Mouse (Mus musculus) ovary, postnatal 14 days (tissue): Measurements from ENCODE around the gene Mslnl.

ENCODE experiments used
- DNase-seq: peaks from one replicate; pipeline ENCODE4 v3.0.0; 2022; ENCODE audit warnings: low spot score

Gene Mslnl

GRCm38 (mm10) chr17:25786280-25786679 is 50.4 kb downstream of the Mslnl start, which contains the start of gene Ccdc78:
Ccdc78 (plus strand) TSS chr17:25786580.
- no peak for DNase-seq

DNA sequence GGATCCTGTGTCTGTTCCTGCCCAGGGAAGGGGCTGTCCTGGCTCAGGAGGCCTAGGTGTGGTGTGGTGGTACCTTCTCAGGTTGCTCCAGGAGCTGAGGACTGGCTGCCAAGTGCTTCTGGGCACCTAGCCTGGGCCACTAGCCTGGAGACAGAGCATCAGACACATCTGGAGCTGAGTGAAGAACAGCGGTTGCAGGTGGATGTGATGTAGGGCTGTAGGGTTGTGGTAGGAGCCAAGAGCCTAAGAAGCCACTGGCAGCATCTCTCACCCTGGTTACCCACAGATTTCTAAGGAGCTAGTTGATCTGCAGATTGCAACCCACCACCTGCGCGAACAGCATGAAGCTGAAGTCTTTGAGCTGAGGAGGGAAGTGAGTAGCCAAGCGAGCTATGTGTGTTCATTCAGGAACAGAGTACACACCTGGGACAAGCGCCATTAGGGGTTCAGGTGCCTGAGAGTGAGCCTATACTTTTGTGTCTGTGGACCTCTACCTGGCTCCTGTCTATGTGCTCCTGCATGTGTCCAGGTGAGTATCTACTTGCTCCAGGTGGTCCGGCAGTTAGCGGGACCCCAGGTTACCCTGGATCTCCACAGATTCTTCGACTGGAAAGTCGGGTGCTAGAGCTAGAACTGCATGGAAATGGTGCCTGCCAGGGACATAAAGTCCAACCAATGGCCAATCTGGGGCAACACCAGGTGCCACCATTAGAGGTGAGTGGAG is 51.1 kb downstream of the Mslnl start:
- DNase-seq, result no peak

- no peak for DNase-seq
These were observed 55.5 kb downstream of the Mslnl start for GRCm38 (mm10) chr17:25791320-25791842.

- DNase-seq, result peak; percentile 88
These were observed 56.1 kb downstream of the Mslnl start for GRCm38 (mm10) chr17:25791843-25792527.

- peak; percentile 62 for DNase-seq
These were observed 56.8 kb downstream of the Mslnl start, which contains the start of gene Fam173a for GRCm38 (mm10) chr17:25792615-25793014. Fam173a (minus strand) TSS chr17:25792901.

DNA sequence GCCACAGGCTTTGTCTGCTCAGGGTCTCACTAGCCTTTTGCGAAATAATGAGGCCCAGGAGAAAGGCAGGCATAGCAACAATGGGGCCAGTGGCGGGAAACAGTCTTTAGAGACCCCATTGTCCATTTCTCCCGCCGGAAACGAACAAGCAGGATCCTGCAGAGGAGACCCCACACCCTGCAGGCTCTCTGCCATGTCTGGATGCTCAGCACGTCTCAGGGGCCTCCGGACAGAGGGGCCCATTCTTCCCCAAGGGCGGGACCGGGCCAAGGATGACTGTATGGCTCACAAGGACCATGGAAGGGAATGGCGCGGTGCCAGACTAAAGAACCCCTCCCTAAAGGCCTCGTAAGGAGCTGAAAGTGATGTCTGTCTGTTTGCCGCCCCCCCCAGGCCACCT is 58.4 kb downstream of the Mslnl start:
- DNase-seq, result no peak

- no peak for DNase-seq
These were observed 59.2 kb downstream of the Mslnl start for GRCm38 (mm10) chr17:25794998-25795397.

DNA sequence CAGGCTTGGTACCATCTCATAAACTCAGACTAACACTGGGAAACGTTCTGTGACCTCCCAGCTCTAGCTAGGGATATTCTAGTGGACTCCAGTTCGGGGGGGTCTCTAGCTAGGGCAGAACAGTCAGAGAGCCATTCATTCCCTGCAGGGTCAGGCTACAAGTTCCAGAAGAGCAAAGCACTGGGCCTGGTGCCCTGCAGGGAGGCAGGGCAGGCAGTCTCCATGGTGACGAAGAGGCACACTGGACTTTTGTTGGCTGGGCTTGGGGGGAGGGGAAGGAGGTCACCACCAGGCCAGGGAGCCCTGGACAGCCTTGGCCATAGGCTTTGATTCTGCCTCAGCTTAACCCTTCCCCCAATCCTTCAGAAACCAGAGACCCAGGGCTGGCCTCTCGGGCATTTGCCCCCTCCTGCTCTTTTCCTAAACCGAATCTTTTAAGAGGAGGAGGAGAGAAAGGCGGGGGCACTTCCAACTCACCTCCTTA is 59.8 kb downstream of the Mslnl start, which contains the start of gene AC134908.4:
Gene AC134908.4, minus strand, starts transcription at position 51 of the 484 bp plus-strand sequence.
- no peak for DNase-seq

- no peak for DNase-seq
These were observed 60.4 kb downstream of the Mslnl start for GRCm38 (mm10) chr17:25796211-25796771.

- peak; percentile 80 for DNase-seq
These were observed 61.1 kb downstream of the Mslnl start, which contains the start of gene Metrn for GRCm38 (mm10) chr17:25796951-25797369. Metrn (minus strand) TSS chr17:25797136.
